Mouse (Mus musculus): ENCODE measurements around the gene Egfr. TPM values are rescaled to one million over a fixed set of nuclear protein-coding genes. Genes with fewer than 3 reads are reported as not detected.

Egfr gene
- polyA plus RNA-seq, 1 experiment from 2014 or later: 14.5 TPM

GRCm38 (mm10) chr11:16950976-16951760 lies 199.2 kb downstream of the Egfr start, which contains the start of gene Fbxo48:
TSS of gene Fbxo48 (plus strand) at chr11:16951375.
- peaks cover 7% of the 10 kb centered on the region; the same call in 1 of the 2 replicates for H3K4me1 ChIP-seq (ENCODE audit: insufficient read depth, low read depth, low read length)
- TF ChIP-seq EP300 (IDR thresholded peaks at IDR 0.05) (no peak), CTCF (IDR thresholded peaks at IDR 0.05) (no peak)
- H3K4me3 ChIP-seq (ENCODE audit: low read depth, low read length): peak within 1 kb of the TSS; percentile 49
- peak; percentile 100 for ATAC-seq
- no peaks in the 10 kb centered on the region for H3K27me3 ChIP-seq (replicated peaks; ENCODE audit: insufficient read depth, low read length)
- WGBS: under 1% methylated on average over 38 of the region's 38 CpGs
- H3K9ac ChIP-seq (replicated peaks; ENCODE audit: low read depth): no peak within 1 kb of the TSS
- no peaks in the 10 kb centered on the region for H3K9me3 ChIP-seq (ENCODE audit: low read length)
- H3K4me2 ChIP-seq (replicated peaks; ENCODE audit: low read depth, low read length): peak within 1 kb of the TSS; percentile 69
- DNase-seq (ENCODE audit: low spot score): peak; percentile 99
- H3K27ac ChIP-seq (ENCODE audit: low read length): no peak within 1 kb of the TSS
- no peaks in the 10 kb centered on the region for H3K36me3 ChIP-seq (ENCODE audit: insufficient read depth, low read length)

GRCm38 (mm10) chr11:16951761-16952010 lies 199.7 kb downstream of the Egfr start:
- no peak overlapping the region for H3K27ac ChIP-seq (ENCODE audit: low read length)
- TF ChIP-seq CTCF (IDR thresholded peaks at IDR 0.05): no peak
- TF ChIP-seq EP300 (IDR thresholded peaks at IDR 0.05): no peak
- WGBS: 5% methylated on average over 9 of the region's 9 CpGs
- peak overlapping the region; percentile 49 for H3K4me3 ChIP-seq (ENCODE audit: low read depth, low read length)
- DNase-seq (ENCODE audit: low spot score): no peak
- peak overlapping the region; percentile 69 for H3K4me2 ChIP-seq (replicated peaks; ENCODE audit: low read depth, low read length)
- no peak overlapping the region for H3K9ac ChIP-seq (replicated peaks; ENCODE audit: low read depth)
- H3K27me3 ChIP-seq (replicated peaks; ENCODE audit: insufficient read depth, low read length): no peaks in the 10 kb centered on the region
- H3K36me3 ChIP-seq (ENCODE audit: insufficient read depth, low read length): no peaks in the 10 kb centered on the region
- ATAC-seq: no peak
- H3K9me3 ChIP-seq (ENCODE audit: low read length): no peaks in the 10 kb centered on the region
- peaks cover 7% of the 10 kb centered on the region; the same call in 1 of the 2 replicates for H3K4me1 ChIP-seq (ENCODE audit: insufficient read depth, low read depth, low read length)

GRCm38 (mm10) chr11:16956115-16956862 lies 204.3 kb downstream of the Egfr start:
- WGBS: 70% methylated on average over 6 of the region's 6 CpGs
- no peaks in the 10 kb centered on the region for H3K27me3 ChIP-seq (replicated peaks; ENCODE audit: insufficient read depth, low read length)
- H3K36me3 ChIP-seq (ENCODE audit: insufficient read depth, low read length): no peaks in the 10 kb centered on the region
- no peak overlapping the region for H3K4me2 ChIP-seq (replicated peaks; ENCODE audit: low read depth, low read length)
- peaks cover 4% of the 10 kb centered on the region; the same call in 1 of the 2 replicates for H3K4me1 ChIP-seq (ENCODE audit: insufficient read depth, low read depth, low read length)
- no peak overlapping the region for H3K9ac ChIP-seq (replicated peaks; ENCODE audit: low read depth)
- no peak for ATAC-seq
- peak; percentile 35 for DNase-seq (ENCODE audit: low spot score)
- TF ChIP-seq CTCF (IDR thresholded peaks at IDR 0.05) (no peak), EP300 (IDR thresholded peaks at IDR 0.05) (no peak)
- H3K9me3 ChIP-seq (ENCODE audit: low read length): no peaks in the 10 kb centered on the region
- no peak overlapping the region for H3K4me3 ChIP-seq (ENCODE audit: low read depth, low read length)
- H3K27ac ChIP-seq (ENCODE audit: low read length): no peak overlapping the region

- H3K9me3 ChIP-seq (ENCODE audit: low read length): no peaks in the 10 kb centered on the region
- no peak overlapping the region for H3K4me2 ChIP-seq (replicated peaks; ENCODE audit: low read depth, low read length)
- TF ChIP-seq EP300 (IDR thresholded peaks at IDR 0.05): no peak
- TF ChIP-seq CTCF (IDR thresholded peaks at IDR 0.05): no peak
- no peaks in the 10 kb centered on the region for H3K27me3 ChIP-seq (replicated peaks; ENCODE audit: insufficient read depth, low read length)
- DNase-seq (ENCODE audit: low spot score) (no peak), ATAC-seq (no peak)
- WGBS: 88% methylated on average over 6 of the region's 6 CpGs
- no peak overlapping the region for H3K4me3 ChIP-seq (ENCODE audit: low read depth, low read length)
- H3K27ac ChIP-seq (ENCODE audit: low read length): no peak overlapping the region
- no peaks in the 10 kb centered on the region for H3K36me3 ChIP-seq (ENCODE audit: insufficient read depth, low read length)
- H3K4me1 ChIP-seq (ENCODE audit: insufficient read depth, low read depth, low read length): no peaks in the 10 kb centered on the region
- no peak overlapping the region for H3K9ac ChIP-seq (replicated peaks; ENCODE audit: low read depth)
Observed at GRCm38 (mm10) chr11:16957030-16957429, 205.0 kb downstream of the Egfr start.

- no peaks in the 10 kb centered on the region for H3K4me1 ChIP-seq (ENCODE audit: insufficient read depth, low read depth, low read length)
- WGBS: 86% methylated on average over 1 of the region's 1 CpGs
- H3K9me3 ChIP-seq (ENCODE audit: low read length): no peaks in the 10 kb centered on the region
- no peaks in the 10 kb centered on the region for H3K27me3 ChIP-seq (replicated peaks; ENCODE audit: insufficient read depth, low read length)
- ATAC-seq (no peak), DNase-seq (ENCODE audit: low spot score) (no peak)
- no peaks in the 10 kb centered on the region for H3K36me3 ChIP-seq (ENCODE audit: insufficient read depth, low read length)
- TF ChIP-seq CTCF (IDR thresholded peaks at IDR 0.05) (no peak), EP300 (IDR thresholded peaks at IDR 0.05) (no peak)
- H3K4me2 ChIP-seq (replicated peaks; ENCODE audit: low read depth, low read length): no peak overlapping the region
- no peak overlapping the region for H3K4me3 ChIP-seq (ENCODE audit: low read depth, low read length)
- H3K9ac ChIP-seq (replicated peaks; ENCODE audit: low read depth): no peak overlapping the region
- no peak overlapping the region for H3K27ac ChIP-seq (ENCODE audit: low read length)
Observed at GRCm38 (mm10) chr11:16958520-16958919, 206.5 kb downstream of the Egfr start.

Other genes starting within 250 kb of the Egfr start
- gene Sec61g, start 243.7 kb upstream of the Egfr start, polyA plus RNA-seq (2015; fragmentation: Nextera tagmentation; extraction: Ambion mirVana): 24.4 and 29.8 TPM in 2 replicates
- gene Fbxo48, start 199.2 kb downstream of the Egfr start, polyA plus RNA-seq (2015; fragmentation: Nextera tagmentation; extraction: Ambion mirVana): 0.11 and 0.20 TPM in 2 replicates

Data from lung, postnatal 0 days (tissue).